Mouse (Mus musculus): ENCODE measurements around the gene Csf3r.
A peak's percentile ranks its signal among the peaks of the same experiment; 100 is the strongest.

Gene Csf3r

GRCm38 (mm10) chr4:126057207-126058133 is 33.1 kb downstream of the Csf3r start:
- DNase-seq (ENCODE audit: low read depth, low spot score), result no peak

GRCm38 (mm10) chr4:126058134-126058996 is 34.0 kb downstream of the Csf3r start, which contains the start of gene Oscp1:
Gene Oscp1, plus strand, starts transcription at chr4:126058565.
- DNase-seq (ENCODE audit: low read depth, low spot score), result peak; percentile 85

GRCm38 (mm10) chr4:126058997-126059362 is 34.6 kb downstream of the Csf3r start:
- no peak for DNase-seq (ENCODE audit: low read depth, low spot score)

- DNase-seq (ENCODE audit: low read depth, low spot score), result no peak
Observed at GRCm38 (mm10) chr4:126062856-126063255, 38.5 kb downstream of the Csf3r start.

GRCm38 (mm10) chr4:126065241-126065640 is 40.9 kb downstream of the Csf3r start:
- no peak for DNase-seq (ENCODE audit: low read depth, low spot score)

- no peak for DNase-seq (ENCODE audit: low read depth, low spot score)
Observed at GRCm38 (mm10) chr4:126067401-126068077, 43.2 kb downstream of the Csf3r start.

GRCm38 (mm10) chr4:126068842-126069241 is 44.5 kb downstream of the Csf3r start:
- DNase-seq (ENCODE audit: low read depth, low spot score), result no peak

- no peak for DNase-seq (ENCODE audit: low read depth, low spot score)
Observed at GRCm38 (mm10) chr4:126077833-126078232, 53.5 kb downstream of the Csf3r start.

- no peak for DNase-seq (ENCODE audit: low read depth, low spot score)
Observed at GRCm38 (mm10) chr4:126079266-126079665, 54.9 kb downstream of the Csf3r start.

- DNase-seq (ENCODE audit: low read depth, low spot score), result no peak
Observed at GRCm38 (mm10) chr4:126081601-126082000, 57.3 kb downstream of the Csf3r start.

- no peak for DNase-seq (ENCODE audit: low read depth, low spot score)
Observed at GRCm38 (mm10) chr4:126083021-126083420, 58.7 kb downstream of the Csf3r start.

- DNase-seq (ENCODE audit: low read depth, low spot score), result no peak
Observed at GRCm38 (mm10) chr4:126084382-126084781, 60.0 kb downstream of the Csf3r start.

GRCm38 (mm10) chr4:126085996-126086576 is 61.7 kb downstream of the Csf3r start:
- DNase-seq (ENCODE audit: low read depth, low spot score), result peak; percentile 71

- DNase-seq (ENCODE audit: low read depth, low spot score), result no peak
Observed at GRCm38 (mm10) chr4:126090101-126090847, 65.9 kb downstream of the Csf3r start.

GRCm38 (mm10) chr4:126090848-126091124 is 66.4 kb downstream of the Csf3r start:
- DNase-seq (ENCODE audit: low read depth, low spot score), result no peak

- no peak for DNase-seq (ENCODE audit: low read depth, low spot score)
Observed at GRCm38 (mm10) chr4:126091873-126092272, 67.5 kb downstream of the Csf3r start.
